In the genomic region with DNA sequence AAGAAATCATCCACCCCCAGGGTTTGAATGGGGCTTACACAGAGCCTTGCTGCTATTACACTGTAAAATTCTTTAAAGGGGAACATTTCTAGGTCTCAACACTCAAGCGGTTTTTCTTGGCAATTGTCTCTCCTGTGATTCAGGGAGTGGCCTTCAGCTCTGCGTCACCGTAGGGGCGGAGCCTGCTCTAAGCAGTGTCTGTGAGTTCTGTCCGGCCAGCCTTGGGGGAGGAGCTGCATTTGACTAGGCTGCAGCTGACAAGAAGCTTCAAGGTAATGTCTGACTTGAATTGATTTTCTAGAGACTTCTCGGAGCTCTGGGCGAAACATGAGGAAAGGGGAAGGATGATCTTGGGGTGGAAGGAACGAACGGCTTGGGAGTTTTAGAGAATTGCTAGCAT, we compare ENCODE assay signal across 9 mouse cellular contexts. TPM values are rescaled to one million over a fixed set of nuclear protein-coding genes. Genes with fewer than 3 reads are reported as not detected.
A peak's percentile ranks its signal among the peaks of the same experiment; 100 is the strongest.
DNase-seq lines count a peak whose midpoint lies in the region; ATAC-seq and TF ChIP-seq lines count a peak whose summit lies in the region.
"Had no signal": no experiment of that assay in that cellular context is flagged by ENCODE, and none has a peak within 500 bp of the region (broad histone marks: within the 10 kb centered on the region; RNA-seq: fewer than 3 reads in every experiment).

No protein-coding gene starts in this region.

- no peak overlapping the region for H3K9ac ChIP-seq in intestine, postnatal 0 days (ENCODE audit: low read depth, low read length)
- H3K9ac ChIP-seq in liver, embryonic 12.5 days = no peak overlapping the region
- H3K9ac ChIP-seq in neural tube, embryonic 12.5 days = no peak overlapping the region

- no peaks in the 10 kb centered on the region for H3K36me3 ChIP-seq in intestine, postnatal 0 days (ENCODE audit: control insufficient read depth, insufficient read depth)
- no peaks in the 10 kb centered on the region for H3K36me3 ChIP-seq in liver, embryonic 12.5 days
- no peaks in the 10 kb centered on the region for H3K36me3 ChIP-seq in neural tube, embryonic 12.5 days

- H3K4me3 ChIP-seq in intestine, postnatal 0 days (ENCODE audit: low read depth, low read length) = no peak overlapping the region
- H3K4me3 ChIP-seq in liver, embryonic 12.5 days = no peak overlapping the region
- no peak overlapping the region for H3K4me3 ChIP-seq in neural tube, embryonic 12.5 days

- H3K4me1 ChIP-seq in intestine, postnatal 0 days (replicated peaks; ENCODE audit: control insufficient read depth, insufficient read depth, low read length) = no peaks in the 10 kb centered on the region
- no peaks in the 10 kb centered on the region for H3K4me1 ChIP-seq in liver, embryonic 12.5 days
- no peaks in the 10 kb centered on the region for H3K4me1 ChIP-seq in neural tube, embryonic 12.5 days

- peak overlapping the region; percentile 32 for H3K4me2 ChIP-seq in intestine, postnatal 0 days (replicated peaks; ENCODE audit: low read depth)
- no peak overlapping the region for H3K4me2 ChIP-seq in liver, embryonic 12.5 days
- H3K4me2 ChIP-seq in neural tube, embryonic 12.5 days (replicated peaks) = peak overlapping the region; percentile 34

- DNase-seq in left cerebral cortex, adult 18-20 months (ENCODE audit: low spot score in 2 of 2) = peak; percentile 4 to 9
- no peak for DNase-seq in left cerebral cortex, adult 11 months (ENCODE audit: low spot score)
- DNase-seq in embryo, embryonic 11.5 days (ENCODE audit: low read depth, low spot score) = peak; percentile 26
- DNase-seq in heart, adult 18-20 months = peak; percentile 63 to 64

- TF ChIP-seq CTCF in intestine, postnatal 0 days (IDR thresholded peaks at IDR 0.05; ENCODE audit: low read depth) = no peak

- ATAC-seq in intestine, postnatal 0 days = peak; percentile 75; the same call in 1 of the 2 replicates
- ATAC-seq in liver, embryonic 12.5 days = peak; percentile 62; the same call in 1 of the 2 replicates
- ATAC-seq in neural tube, embryonic 12.5 days (ENCODE audit: low FRiP score, low read depth) = peak; percentile 85
- ATAC-seq in erythroblast, adult 5-6 weeks (replicated peaks; ENCODE audit: low FRiP score, poor library complexity, severe bottlenecking) = no peak

- 43% methylated on average over 9 of the region's 9 CpGs for WGBS in intestine, postnatal 0 days
- WGBS in liver, embryonic 12.5 days (ENCODE audit: insufficient replicate concordance) = 58% methylated on average over 9 of the region's 9 CpGs
- WGBS in neural tube, embryonic 12.5 days = 35% methylated on average over 9 of the region's 9 CpGs

- no peak overlapping the region for H3K27ac ChIP-seq in intestine, postnatal 0 days (ENCODE audit: low read depth, low read length)
- no peak overlapping the region for H3K27ac ChIP-seq in liver, embryonic 12.5 days
- no peak overlapping the region for H3K27ac ChIP-seq in neural tube, embryonic 12.5 days

- H3K27me3 ChIP-seq in intestine, postnatal 0 days (replicated peaks; ENCODE audit: control insufficient read depth, insufficient read depth, low read length) = no peaks in the 10 kb centered on the region
- no peaks in the 10 kb centered on the region for H3K27me3 ChIP-seq in liver, embryonic 12.5 days (replicated peaks)
- no peaks in the 10 kb centered on the region for H3K27me3 ChIP-seq in neural tube, embryonic 12.5 days (replicated peaks)

- H3K9me3 ChIP-seq in intestine, postnatal 0 days (ENCODE audit: control insufficient read depth) = no peaks in the 10 kb centered on the region
- H3K9me3 ChIP-seq in liver, embryonic 12.5 days (replicated peaks) = no peaks in the 10 kb centered on the region
- H3K9me3 ChIP-seq in neural tube, embryonic 12.5 days = no peaks in the 10 kb centered on the region

RNA-seq across cellular contexts. Expression of a gene that starts 21.3 kb away (rescaled TPM):
- total RNA-seq in left cerebral cortex, adult 18-20 months (2021) = 1 to 10 TPM; 1.8 to 2.4 TPM
- 1 to 10 TPM; 1.8 to 2.0 TPM for total RNA-seq in heart, adult 18-20 months (2021)
- 2.3 and 3.5 TPM in 2 replicates for polyA plus RNA-seq in intestine, postnatal 0 days (2015; fragmentation: Nextera tagmentation; extraction: Ambion mirVana)
- polyA plus RNA-seq in liver, embryonic 12.5 days (2016; fragmentation: Nextera tagmentation; extraction: Ambion mirVana) = 4.3 and 6.0 TPM in 2 replicates
- polyA plus RNA-seq in neural tube, embryonic 12.5 days (2016; fragmentation: Nextera tagmentation; extraction: Ambion mirVana) = 11.2 and 13.0 TPM in 2 replicates
- not detected in 2 replicates for total RNA-seq in erythroblast, adult 5-6 weeks (2015; ENCODE audit: low replicate concordance)
- total RNA-seq in erythroblast, adult 5-6 weeks (2017; ENCODE audit: low replicate concordance) = not detected in 2 replicates

RNA-seq across cellular contexts. Expression of a gene that starts 52.1 kb away (rescaled TPM):
- total RNA-seq in left cerebral cortex, adult 18-20 months (2021) = not detected
- not detected for total RNA-seq in heart, adult 18-20 months (2021)
- not detected in 2 replicates for polyA plus RNA-seq in intestine, postnatal 0 days (2015; fragmentation: Nextera tagmentation; extraction: Ambion mirVana)
- polyA plus RNA-seq in liver, embryonic 12.5 days (2016; fragmentation: Nextera tagmentation; extraction: Ambion mirVana) = not detected in 2 replicates
- not detected in 2 replicates for polyA plus RNA-seq in neural tube, embryonic 12.5 days (2016; fragmentation: Nextera tagmentation; extraction: Ambion mirVana)
- total RNA-seq in erythroblast, adult 5-6 weeks (2015; ENCODE audit: low replicate concordance) = not detected in 2 replicates
- not detected in 2 replicates for total RNA-seq in erythroblast, adult 5-6 weeks (2017; ENCODE audit: low replicate concordance)
- polyA plus RNA-seq: gonadal fat pad, adult 2 months had no signal
